Mouse (Mus musculus) liver, adult 2 months (tissue): ENCODE measurements around the gene Aktip.

Experiments used
- CTCF ChIP-seq: fragments of 200-500 bp; IDR thresholded peaks from 2 replicates; pipeline ENCODE4 v1.5.1; 2011; ENCODE audit warnings: low read depth, low read length, control low read depth
- POLR2A ChIP-seq: fragments of 200-500 bp; IDR thresholded peaks from 2 replicates; pipeline ENCODE4 v1.6.1; 2011; ENCODE audit warnings: low read length, control low read depth; ENCODE audit not compliant: insufficient read depth; ENCODE audit errors: extremely low read depth

- TF ChIP-seq CTCF, result no peak
- no peak for TF ChIP-seq POLR2A
Observed at GRCm38 (mm10) chr8:91134659-91135058, 65.1 kb downstream of the Aktip start.
